Mouse (Mus musculus) thymus, adult 2 months (tissue): ENCODE measurements around the gene Slc25a14.

Source experiments
- CTCF ChIP-seq: fragments of 200-500 bp; IDR thresholded peaks from 2 replicates; pipeline ENCODE4 v1.5.1; 2012; ENCODE audit warnings: mild to moderate bottlenecking, control low read depth, low read length, moderate library complexity, borderline replicate concordance; ENCODE audit not compliant: control insufficient read depth, poor library complexity, insufficient read depth; ENCODE audit errors: extremely low read depth
- POLR2A ChIP-seq: fragments of 200-500 bp; IDR thresholded peaks from 2 replicates; pipeline ENCODE4 v1.6.1; 2012; ENCODE audit warnings: mild to moderate bottlenecking, low read length, control low read depth, moderate library complexity; ENCODE audit not compliant: control insufficient read depth, poor library complexity, insufficient read depth; ENCODE audit errors: extremely low read depth

GRCm38 (mm10) chrX:48596053-48596452, 27.2 kb upstream of the Slc25a14 start:
- no peak for TF ChIP-seq POLR2A
- TF ChIP-seq CTCF = no peak
